Mouse (Mus musculus): ENCODE data around the gene Arid5b.

Arid5b gene

GRCm38 (mm10) chr10:68268629-68269028 is 9.9 kb downstream of the Arid5b start:
- DNase-seq = no peak

GRCm38 (mm10) chr10:68263969-68264688 is 14.4 kb downstream of the Arid5b start:
- no peak for DNase-seq

- no peak for DNase-seq
These were observed 15.1 kb downstream of the Arid5b start for GRCm38 (mm10) chr10:68263296-68263968.

DNA sequence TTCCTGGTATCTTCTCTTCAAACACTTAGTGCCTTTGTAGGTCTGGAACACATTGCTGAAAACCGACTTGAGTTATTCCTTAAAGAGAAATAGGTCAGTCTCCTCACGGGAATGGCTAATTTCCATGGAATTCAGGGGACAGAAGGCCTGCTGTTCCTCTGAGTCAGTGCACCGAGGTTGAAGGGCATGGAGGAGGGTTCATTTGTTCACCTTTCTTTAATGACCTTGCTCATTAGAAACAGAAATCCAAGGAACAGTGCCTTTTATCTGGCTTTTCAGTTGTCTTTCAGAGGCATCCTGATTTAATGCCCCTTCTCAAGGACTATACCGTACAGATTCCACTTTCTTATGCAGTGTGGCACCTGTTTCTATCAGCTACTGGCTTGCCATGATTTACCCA is 18.9 kb downstream of the Arid5b start:
- no peak for DNase-seq

- DNase-seq = no peak
These were observed 21.0 kb downstream of the Arid5b start for GRCm38 (mm10) chr10:68257358-68258056.

DNA sequence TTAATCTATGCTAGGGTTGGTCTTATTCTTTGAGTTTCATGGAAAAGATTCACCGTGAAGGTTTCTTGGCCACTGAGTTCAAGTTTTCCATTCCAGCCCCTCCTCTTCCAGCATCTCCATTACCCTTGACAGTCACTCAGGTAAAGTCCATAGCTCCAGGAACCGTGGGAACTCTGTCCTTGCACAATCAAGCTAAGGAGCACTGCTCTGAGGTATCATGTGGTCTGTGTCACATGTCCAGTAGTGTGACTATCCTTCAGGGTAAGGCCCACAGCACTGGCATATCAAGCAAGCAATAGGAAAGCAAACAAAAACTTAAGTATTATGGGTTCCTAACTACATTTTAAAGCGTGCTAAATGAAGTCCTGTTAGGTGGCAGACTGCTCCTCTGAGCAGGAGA is 22.4 kb downstream of the Arid5b start:
- DNase-seq = no peak

GRCm38 (mm10) chr10:68253452-68254117 is 25.0 kb downstream of the Arid5b start:
- DNase-seq = no peak

DNA sequence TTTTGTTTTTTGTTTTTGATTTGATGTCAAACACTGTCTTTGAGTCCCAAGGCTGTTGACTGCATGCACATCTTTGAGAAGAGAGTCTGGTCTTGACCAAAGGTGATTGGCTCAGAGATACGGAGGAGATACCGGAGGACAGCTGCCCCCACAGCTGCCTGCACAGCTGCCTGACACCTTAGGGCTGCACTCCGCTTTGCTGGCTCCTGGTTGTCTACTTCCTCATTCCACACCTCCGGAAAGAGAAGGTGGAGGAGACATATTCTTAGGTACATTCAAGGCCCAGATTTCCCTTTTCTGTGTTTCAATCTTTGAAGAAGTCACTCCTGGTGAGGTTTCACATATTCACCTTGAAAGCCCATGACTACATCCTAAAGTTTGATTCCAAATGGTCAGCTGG is 25.9 kb downstream of the Arid5b start:
- DNase-seq = peak in 1 of 2 experiments; percentile 28

DNA sequence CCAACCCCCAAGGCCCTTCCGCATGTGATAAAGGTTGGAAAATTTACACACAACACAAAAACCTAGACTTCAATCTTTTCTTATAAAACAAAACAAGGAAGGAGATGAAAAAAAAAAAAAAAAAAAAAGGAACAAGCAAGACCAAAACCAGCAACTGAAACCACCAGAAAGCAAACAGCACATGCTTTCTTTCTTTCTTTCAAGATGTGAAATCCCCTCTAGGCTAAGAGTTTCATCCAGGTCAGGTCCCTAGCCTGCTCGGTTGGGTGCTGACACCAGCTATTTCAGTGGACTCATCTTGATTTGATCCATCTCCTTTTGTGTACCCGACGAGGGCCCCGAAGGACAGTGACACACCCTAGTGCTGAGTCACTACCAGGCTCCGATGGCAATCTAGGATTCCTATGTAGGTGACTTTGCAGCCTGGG is 29.2 kb downstream of the Arid5b start:
- DNase-seq = peak; percentile 23 to 48

GRCm38 (mm10) chr10:68248281-68249015 is 30.1 kb downstream of the Arid5b start:
- DNase-seq = no peak

DNA sequence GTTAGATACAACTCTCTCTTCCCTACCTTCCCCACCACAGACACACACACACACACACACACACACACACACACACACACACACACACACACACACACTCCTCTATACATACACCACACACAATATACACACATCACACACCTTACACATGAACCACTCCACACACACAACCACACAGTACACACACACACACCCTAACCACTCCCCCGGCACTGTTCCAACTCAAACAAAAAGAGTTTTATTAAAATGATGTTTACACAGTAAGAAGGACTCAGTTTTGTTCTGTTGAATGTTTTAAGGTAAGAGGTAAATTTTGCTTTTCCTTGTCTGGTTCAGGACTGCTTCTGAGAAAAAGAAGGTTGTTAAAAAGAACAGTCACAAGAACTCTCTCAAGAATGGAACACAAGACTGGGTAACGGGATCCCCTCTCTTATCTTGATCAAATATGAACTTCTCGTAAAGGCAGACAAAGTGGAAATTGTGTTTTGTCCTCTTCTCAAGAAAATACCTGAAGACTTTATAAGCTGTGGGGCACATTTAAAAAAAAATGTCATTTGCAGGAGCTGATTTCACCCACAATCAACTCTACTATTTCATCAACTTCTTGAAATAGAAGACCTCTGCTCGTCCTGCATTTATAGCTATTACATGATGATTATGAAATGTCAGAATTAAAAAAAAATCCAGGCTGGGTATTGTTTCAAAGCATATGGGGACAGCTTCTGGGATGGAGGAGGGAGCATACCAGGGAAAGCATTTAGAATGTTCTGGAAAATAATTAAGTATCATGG is 30.9 kb downstream of the Arid5b start:
- DNase-seq = no peak

- DNase-seq = no peak
These were observed 31.8 kb downstream of the Arid5b start for GRCm38 (mm10) chr10:68246603-68247247.

DNA sequence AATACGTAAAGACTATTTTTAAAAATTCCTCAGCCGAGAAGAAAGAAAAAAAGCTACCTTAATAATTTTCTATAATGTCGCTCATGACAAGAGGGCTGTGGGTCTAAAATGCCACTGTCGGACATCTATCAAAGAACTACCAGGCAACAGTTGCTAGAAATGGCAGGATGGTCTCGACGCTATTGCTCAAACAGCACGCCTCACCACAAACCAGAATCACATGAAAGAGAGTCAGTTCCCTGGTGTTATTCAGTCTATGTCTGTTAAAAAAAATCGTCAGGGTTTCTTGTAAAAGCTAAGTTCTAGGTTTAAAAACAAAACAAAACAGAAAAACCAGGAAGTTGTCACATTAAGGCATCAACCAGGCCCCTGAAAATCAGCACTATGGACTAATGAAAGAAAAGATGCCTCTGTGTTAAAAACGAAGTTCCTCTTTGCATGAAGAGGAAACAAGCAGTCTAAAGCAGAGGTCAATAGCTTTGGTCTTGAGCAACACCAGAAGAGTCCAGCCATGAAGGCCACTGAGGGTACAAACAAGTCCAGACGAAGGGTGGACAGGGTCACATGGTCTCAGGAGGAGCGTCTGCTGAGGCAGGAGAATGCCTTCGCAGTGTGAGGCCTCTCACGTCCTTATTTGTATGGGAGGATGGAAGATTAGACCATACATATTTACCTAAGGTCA is 37.6 kb downstream of the Arid5b start:
- no peak for DNase-seq

GRCm38 (mm10) chr10:68240094-68240803 is 38.3 kb downstream of the Arid5b start:
- no peak for DNase-seq

DNA sequence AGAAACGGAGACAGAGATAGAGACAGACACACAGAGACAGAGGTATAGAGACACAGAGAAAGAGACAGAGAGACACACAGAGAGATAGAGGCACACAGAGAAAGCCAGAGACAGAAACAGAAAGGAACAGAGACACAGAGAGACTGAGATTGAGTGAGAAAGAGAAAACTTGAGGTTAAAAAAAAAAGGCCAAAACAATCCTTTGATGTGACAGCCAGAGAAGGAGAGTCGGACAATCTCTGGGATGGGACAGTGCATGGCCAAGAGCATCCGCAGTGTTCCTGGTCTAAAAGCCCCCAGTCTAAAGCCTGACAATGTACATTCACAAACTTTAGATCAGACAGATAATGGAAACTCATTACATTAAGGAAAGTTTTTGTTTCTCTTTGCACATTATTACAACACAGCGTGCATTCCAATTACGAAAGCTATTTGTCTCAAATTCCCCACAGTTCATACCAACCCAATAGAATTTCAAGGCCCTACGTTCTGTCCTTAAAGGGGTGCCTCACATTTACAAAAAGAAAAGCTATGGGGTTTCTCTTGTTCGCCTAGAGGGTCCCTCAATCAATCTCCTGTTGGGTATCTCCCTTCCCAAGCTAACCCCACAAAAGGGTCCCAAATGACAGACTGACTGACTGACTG is 39.0 kb downstream of the Arid5b start:
- no peak for DNase-seq

DNA sequence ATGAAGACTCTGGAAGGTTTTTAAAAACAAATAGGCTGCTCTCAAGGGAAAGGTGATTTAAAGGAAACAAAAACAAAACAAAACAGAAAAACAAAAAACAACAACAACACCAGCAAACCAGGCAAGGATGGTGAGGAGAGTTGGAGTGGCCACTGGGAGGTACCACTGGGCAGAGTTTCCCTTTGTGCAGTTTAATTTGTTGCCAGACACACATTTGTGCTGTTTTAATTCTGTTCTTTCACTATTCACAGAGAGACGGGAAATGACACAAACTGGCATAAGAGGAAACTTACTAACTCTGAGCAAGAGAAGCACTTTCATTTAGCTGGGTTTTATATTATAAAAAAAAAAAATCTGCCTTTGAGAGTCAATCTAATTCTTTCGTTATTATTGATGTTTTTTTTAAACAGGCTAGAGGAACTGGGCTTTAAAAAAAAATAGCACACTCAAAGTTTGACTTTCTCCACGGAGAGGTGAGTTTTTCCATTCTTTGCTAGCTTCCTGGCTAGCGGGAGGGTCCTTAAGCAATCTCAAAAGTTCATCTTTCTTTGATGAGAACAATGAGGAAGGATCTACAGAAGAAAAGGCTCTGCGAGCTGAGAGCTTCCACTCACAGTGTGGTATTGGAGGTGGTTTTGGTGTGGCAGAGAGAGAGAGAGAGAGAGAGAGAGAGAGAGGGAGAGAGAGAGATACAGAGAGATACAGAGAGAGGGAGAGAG is 39.7 kb downstream of the Arid5b start:
- no peak for DNase-seq

DNA sequence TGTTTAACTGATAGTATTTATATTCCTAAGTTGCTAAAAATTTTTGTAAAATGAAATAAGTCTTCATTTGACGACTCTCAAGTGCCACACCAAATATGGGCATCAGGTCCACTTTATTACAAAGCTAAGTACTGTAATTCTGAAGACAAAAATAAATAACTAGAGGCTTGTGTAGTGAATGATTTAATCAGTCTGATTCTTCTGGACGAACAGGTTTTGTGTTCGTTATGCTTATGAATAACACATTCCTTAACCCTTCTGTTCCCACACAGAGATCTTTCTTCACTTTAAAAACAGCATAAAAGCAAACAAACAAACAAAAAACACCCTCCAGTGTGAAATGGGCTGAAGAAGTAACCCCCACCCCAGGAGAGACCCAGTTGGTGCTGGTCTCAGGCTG is 40.4 kb downstream of the Arid5b start:
- no peak for DNase-seq

DNA sequence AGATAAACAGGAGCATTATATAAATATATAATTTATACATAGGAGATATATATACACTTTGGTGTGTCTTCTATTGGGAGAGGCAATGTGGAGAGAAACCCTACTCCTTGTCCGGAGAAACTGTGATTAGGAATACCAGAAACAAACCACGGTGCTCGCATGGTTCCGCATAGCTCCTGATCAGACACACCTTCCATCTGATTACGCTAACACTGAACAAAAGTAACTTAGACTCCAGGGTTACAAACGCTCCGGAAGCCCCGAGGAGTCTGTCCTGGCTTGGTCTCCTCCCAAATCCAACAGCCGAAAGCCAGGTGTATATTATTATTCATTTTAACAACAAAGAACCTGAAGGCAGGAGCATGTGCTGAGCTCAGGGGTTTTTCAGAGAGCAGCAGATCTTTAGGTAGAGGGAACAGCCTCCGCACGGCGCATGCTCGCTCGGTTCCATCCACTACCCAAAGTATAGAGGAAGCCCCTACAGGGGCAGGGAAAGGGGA is 41.5 kb downstream of the Arid5b start:
- DNase-seq = no peak
